9 mouse cellular contexts compared by ENCODE assay signal in the genomic region with DNA sequence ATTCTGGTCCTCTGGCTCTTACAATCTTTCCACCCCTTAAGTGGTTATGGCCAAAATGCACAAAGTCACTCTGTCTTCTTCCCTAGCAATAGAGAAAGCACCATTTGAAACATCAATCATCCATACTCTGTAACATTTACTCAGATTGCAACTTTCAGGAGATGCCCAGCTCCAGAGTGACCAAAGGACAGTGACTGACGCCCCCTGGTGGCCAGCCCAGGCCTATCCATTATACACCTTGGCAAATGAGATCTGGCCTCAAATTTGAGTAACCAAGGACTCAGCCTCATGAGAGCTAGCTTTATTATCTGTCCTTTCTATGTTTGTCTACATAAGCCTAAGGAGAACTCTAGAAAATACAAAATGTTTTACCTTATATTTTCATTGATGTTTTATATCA. TPM values are rescaled to one million over a fixed set of nuclear protein-coding genes. Genes with fewer than 3 reads are reported as not detected.
DNase-seq lines count a peak whose midpoint lies in the region; ATAC-seq and TF ChIP-seq lines count a peak whose summit lies in the region.
"Had no signal": no experiment of that assay in that cellular context is flagged by ENCODE, and none has a peak within 500 bp of the region (broad histone marks: within the 10 kb centered on the region; RNA-seq: fewer than 3 reads in every experiment).

No protein-coding gene starts in this region.

- no peak for ATAC-seq in megakaryocyte-erythroid progenitor cell, adult 5-6 weeks (replicated peaks; ENCODE audit: low FRiP score, low TSS enrichment, poor library complexity, severe bottlenecking)

- H3K9ac ChIP-seq in liver, adult 2 months (ENCODE audit: low read depth, low read length): no peak overlapping the region

- H3K79me2 ChIP-seq in liver, adult 2 months (ENCODE audit: control insufficient read depth, insufficient read depth, low read length): no peaks in the 10 kb centered on the region

- TF ChIP-seq CTCF in liver, adult 2 months (IDR thresholded peaks at IDR 0.05; ENCODE audit: low read depth, low read length): peak; percentile 79

- H3K27ac ChIP-seq in liver, adult 2 months (replicated peaks; ENCODE audit: insufficient read depth, low read depth, low read length): no peak overlapping the region

- no peaks in the 10 kb centered on the region for H3K27me3 ChIP-seq in liver, adult 2 months (ENCODE audit: control insufficient read depth, insufficient read depth, low read length)
- H3K27me3 ChIP-seq: megakaryocyte, embryonic 14.5 days had no signal

- TF ChIP-seq POLR2A in liver, adult 2 months (IDR thresholded peaks at IDR 0.05; ENCODE audit: extremely low read depth, insufficient read depth, low read length): no peak

- H3K4me1 ChIP-seq in liver, adult 2 months (ENCODE audit: control insufficient read depth, insufficient read depth, low read length): no peaks in the 10 kb centered on the region
- H3K4me1 ChIP-seq: megakaryocyte, embryonic 14.5 days had no signal

- peak; percentile 12 to 59 for DNase-seq in spleen, postnatal 4 days (ENCODE audit: low spot score in 2 of 2)
- DNase-seq in spleen, postnatal 14 days (ENCODE audit: low spot score in 2 of 2): no peak
- peak; percentile 55 for DNase-seq in cerebellum, adult 11 months
- DNase-seq in forelimb bud, embryonic 11.5 days (ENCODE audit: low read depth, low spot score): peak; percentile 52
- peak; percentile 66 for DNase-seq in kidney, adult 9 months
- DNase-seq in liver, adult 2 months (ENCODE audit: extremely low read depth, low read depth, low spot score): peak; percentile 13
- DNase-seq in ovary, postnatal 36 days (ENCODE audit: low spot score): peak; percentile 41

- WGBS in liver, adult 2 months: 0% methylated on average over 1 of the region's 1 CpGs

- no peaks in the 10 kb centered on the region for H3K36me3 ChIP-seq in liver, adult 2 months (ENCODE audit: control insufficient read depth, insufficient read depth, low read length)

- H3K4me3 ChIP-seq in liver, adult 2 months (ENCODE audit: insufficient read depth, low read depth, low read length): no peak overlapping the region
- H3K4me3 ChIP-seq: megakaryocyte, embryonic 14.5 days had no signal

RNA-seq across cellular contexts. Expression of gene Ism1, which starts 44.7 kb away (rescaled TPM):
- 0.07 TPM in 1 of 2 replicates, not detected in the other for total RNA-seq in liver, adult 2 months (2014; rRNA removed)
- polyA plus RNA-seq in liver, adult 2 months (2012; rRNA removed): 0.02 and 0.15 TPM in 2 replicates
- not detected in 2 replicates for total RNA-seq in megakaryocyte-erythroid progenitor cell, adult 5-6 weeks (2014; fragmentation: Nextera tagmentation)
- total RNA-seq in megakaryocyte-erythroid progenitor cell, adult 5-6 weeks (2017): not detected in 2 replicates

Comparison
In these comparisons a context has a peak if more than half of its experiments do, and no peak if none do; other contexts are left out.
1. DNase-seq: peak in spleen, postnatal 4 days (2 of 2), cerebellum, adult 11 months (single experiment), forelimb bud, embryonic 11.5 days (single experiment), kidney, adult 9 months (single experiment), liver, adult 2 months (single experiment) and ovary, postnatal 36 days (single experiment); none in spleen, postnatal 14 days (0 of 2).